10 mouse cellular contexts compared by ENCODE assay signal in genomic region chr1:91435606-91436130, GRCm38 (mm10). TPM values are rescaled to one million over a fixed set of nuclear protein-coding genes. Genes with fewer than 3 reads are reported as not detected.
DNase-seq lines count a peak whose midpoint lies in the region; ATAC-seq and TF ChIP-seq lines count a peak whose summit lies in the region.
"Had no signal": no experiment of that assay in that cellular context is flagged by ENCODE, and none has a peak within 500 bp of the region (broad histone marks: within the 10 kb centered on the region; RNA-seq: fewer than 3 reads in every experiment).

No protein-coding gene starts in this region.

- no peak for ATAC-seq in kidney, embryonic 15.5 days (replicated peaks; ENCODE audit: low FRiP score)
- no peak for ATAC-seq in intestine, embryonic 14.5 days (replicated peaks; ENCODE audit: low FRiP score, low TSS enrichment, low read depth)

- H3K4me2 ChIP-seq in kidney, embryonic 15.5 days, result no peak overlapping the region
- no peak overlapping the region for H3K4me2 ChIP-seq in intestine, embryonic 14.5 days (ENCODE audit: low read length)
- H3K4me2 ChIP-seq: midbrain, embryonic 12.5 days had no signal

- no peaks in the 10 kb centered on the region for H3K9me3 ChIP-seq in kidney, embryonic 15.5 days (replicated peaks)
- H3K9me3 ChIP-seq in intestine, embryonic 14.5 days (ENCODE audit: control insufficient read depth, low read length), result no peaks in the 10 kb centered on the region
- H3K9me3 ChIP-seq: hindbrain, embryonic 10.5 days; midbrain, embryonic 12.5 days had no signal

- TF ChIP-seq CTCF in cerebellum, adult 2 months (IDR thresholded peaks at IDR 0.05; ENCODE audit: borderline replicate concordance, insufficient read depth, low read depth, low read length), result no peak

- WGBS in cerebellum, adult 2 months, result 44% methylated on average over 13 of the region's 13 CpGs
- WGBS in kidney, embryonic 15.5 days, result 88% methylated on average over 13 of the region's 13 CpGs
- 86% methylated on average over 13 of the region's 13 CpGs for WGBS in intestine, embryonic 14.5 days

- H3K27me3 ChIP-seq in cerebellum, adult 2 months (ENCODE audit: control insufficient read depth, insufficient read depth, low read length), result no peaks in the 10 kb centered on the region
- H3K27me3 ChIP-seq in kidney, embryonic 15.5 days, result no peaks in the 10 kb centered on the region
- no peaks in the 10 kb centered on the region for H3K27me3 ChIP-seq in intestine, embryonic 14.5 days (replicated peaks; ENCODE audit: control insufficient read depth, insufficient read depth, low read length)
- H3K27me3 ChIP-seq: midbrain, embryonic 12.5 days had no signal

- no peak overlapping the region for H3K4me3 ChIP-seq in cerebellum, adult 2 months (replicated peaks; ENCODE audit: insufficient read depth, low read depth, low read length)
- no peak overlapping the region for H3K4me3 ChIP-seq in kidney, embryonic 15.5 days (replicated peaks)
- no peak overlapping the region for H3K4me3 ChIP-seq in intestine, embryonic 14.5 days (ENCODE audit: low read depth, low read length)
- H3K4me3 ChIP-seq: hindbrain, embryonic 10.5 days; midbrain, embryonic 12.5 days had no signal

- H3K27ac ChIP-seq in cerebellum, adult 2 months (ENCODE audit: insufficient read depth, low read length), result peak overlapping the region; percentile 47; the same call in 1 of the 2 replicates
- H3K27ac ChIP-seq in kidney, embryonic 15.5 days, result peak overlapping the region; percentile 54
- peak overlapping the region; percentile 72 for H3K27ac ChIP-seq in intestine, embryonic 14.5 days (ENCODE audit: low read depth)
- H3K27ac ChIP-seq: hindbrain, embryonic 10.5 days; midbrain, embryonic 12.5 days had no signal

- H3K9ac ChIP-seq in kidney, embryonic 15.5 days, result no peak overlapping the region
- no peak overlapping the region for H3K9ac ChIP-seq in intestine, embryonic 14.5 days (ENCODE audit: low read length)
- H3K9ac ChIP-seq: midbrain, embryonic 12.5 days had no signal

- H3K36me3 ChIP-seq in kidney, embryonic 15.5 days, result peaks cover 13% of the 10 kb centered on the region; the same call in 1 of the 2 replicates
- peaks cover 44% of the 10 kb centered on the region for H3K36me3 ChIP-seq in intestine, embryonic 14.5 days (ENCODE audit: control insufficient read depth, insufficient read depth, low read length)
- H3K36me3 ChIP-seq: hindbrain, embryonic 10.5 days; midbrain, embryonic 12.5 days had no signal

- H3K4me1 ChIP-seq in cerebellum, adult 2 months (ENCODE audit: control insufficient read depth, insufficient read depth, low read length), result peaks cover 16% of the 10 kb centered on the region
- peaks cover 17% of the 10 kb centered on the region for H3K4me1 ChIP-seq in kidney, embryonic 15.5 days
- peaks cover 14% of the 10 kb centered on the region for H3K4me1 ChIP-seq in intestine, embryonic 14.5 days (replicated peaks; ENCODE audit: control insufficient read depth, insufficient read depth, low read length)
- H3K4me1 ChIP-seq: hindbrain, embryonic 10.5 days had no signal

- TF ChIP-seq POLR2A in cerebellum, adult 2 months (IDR thresholded peaks at IDR 0.05; ENCODE audit: borderline replicate concordance, insufficient read depth, low read length), result no peak

- peak in 1 of 2 experiments; percentile 33 for DNase-seq in cerebellum, adult 2 months
- no peak for DNase-seq in cerebellum, adult 9-11 months
- no peak for DNase-seq in kidney, postnatal 14 days
- peak; percentile 25 for DNase-seq in brain, adult 2 months (ENCODE audit: low read depth, low spot score)
- DNase-seq in intestine, embryonic 14.5 days (ENCODE audit: low spot score), result no peak
- no peak for DNase-seq in layer of hippocampus, adult 9-11 months
- DNase-seq in adrenal gland, postnatal 10 days, result no peak

RNA-seq across cellular contexts. Expression of gene Hes6, which starts 21.8 kb away (rescaled TPM):
- polyA plus RNA-seq in cerebellum, adult 2 months (2012; rRNA removed), result 28.2 and 31.4 TPM in 2 replicates
- 67.4 and 70.0 TPM in 2 replicates for polyA plus RNA-seq in kidney, embryonic 15.5 days (2015; fragmentation: Nextera tagmentation; extraction: Ambion mirVana)
- 79.3 and 84.4 TPM in 2 replicates for polyA plus RNA-seq in intestine, embryonic 14.5 days (2014; fragmentation: Nextera tagmentation; extraction: Ambion mirVana)
- total RNA-seq in adrenal gland, postnatal 10 days (2021), result 100 to 1,000 TPM in 1 of 2 experiments, 10 to 100 TPM in 1; 49.5 to 137 TPM

RNA-seq across cellular contexts. Expression of gene Per2, which starts 23.5 kb away (rescaled TPM):
- polyA plus RNA-seq in cerebellum, adult 2 months (2012; rRNA removed), result 15.4 and 18.1 TPM in 2 replicates
- polyA plus RNA-seq in kidney, embryonic 15.5 days (2015; fragmentation: Nextera tagmentation; extraction: Ambion mirVana), result 2.9 and 3.6 TPM in 2 replicates
- 5.9 and 6.7 TPM in 2 replicates for polyA plus RNA-seq in intestine, embryonic 14.5 days (2014; fragmentation: Nextera tagmentation; extraction: Ambion mirVana)
- total RNA-seq in adrenal gland, postnatal 10 days (2021), result 10 to 100 TPM; 15.6 to 37.9 TPM

RNA-seq across cellular contexts. Expression of gene Ilkap, which starts 37.1 kb away (rescaled TPM):
- polyA plus RNA-seq in cerebellum, adult 2 months (2012; rRNA removed), result 101 and 103 TPM in 2 replicates
- 132 and 141 TPM in 2 replicates for polyA plus RNA-seq in kidney, embryonic 15.5 days (2015; fragmentation: Nextera tagmentation; extraction: Ambion mirVana)
- polyA plus RNA-seq in intestine, embryonic 14.5 days (2014; fragmentation: Nextera tagmentation; extraction: Ambion mirVana), result 135 and 147 TPM in 2 replicates
- 10 to 100 TPM; 82.9 to 83.7 TPM for total RNA-seq in adrenal gland, postnatal 10 days (2021)

RNA-seq across cellular contexts. Expression of gene Traf3ip1, which starts 58.8 kb away (rescaled TPM):
- 17.6 and 20.0 TPM in 2 replicates for polyA plus RNA-seq in cerebellum, adult 2 months (2012; rRNA removed)
- 10.1 and 11.8 TPM in 2 replicates for polyA plus RNA-seq in kidney, embryonic 15.5 days (2015; fragmentation: Nextera tagmentation; extraction: Ambion mirVana)
- polyA plus RNA-seq in intestine, embryonic 14.5 days (2014; fragmentation: Nextera tagmentation; extraction: Ambion mirVana), result 5.9 and 6.7 TPM in 2 replicates
- 1 to 10 TPM; 8.0 to 9.1 TPM for total RNA-seq in adrenal gland, postnatal 10 days (2021)
